Mouse (Mus musculus) heart, embryonic 16.5 days (tissue): ENCODE results near the gene Pnpo. TPM values are rescaled to one million over a fixed set of nuclear protein-coding genes. Genes with fewer than 3 reads are reported as not detected.

Experiments used
- polyA plus RNA-seq: library from polyadenylated mRNA; unstranded; fragments of >200 nt; fragmentation: Nextera tagmentation; extraction: Ambion mirVana; gene quantifications from 2 replicates; pipeline ENCODE4 v1.2.1, GENCODE M21; 2015

Gene Pnpo
- polyA plus RNA-seq, 1 experiment from 2014 or later = 45.8 TPM

Other genes with a start within 250 kb of the Pnpo start
- gene Snx11, start 166.4 kb downstream of the Pnpo start, polyA plus RNA-seq = 11.9 and 14.0 TPM in 2 replicates
- gene Cbx1, start 154.9 kb downstream of the Pnpo start, polyA plus RNA-seq = 45.3 and 49.9 TPM in 2 replicates
- gene Nfe2l1, start 114.0 kb downstream of the Pnpo start, polyA plus RNA-seq = 81.3 and 90.1 TPM in 2 replicates
- 118 and 129 TPM in 2 replicates for gene Copz2, start 94.1 kb downstream of the Pnpo start, polyA plus RNA-seq
- gene Cdk5rap3, start 27.5 kb downstream of the Pnpo start, polyA plus RNA-seq = 48.7 and 60.5 TPM in 2 replicates
- 1.0 and 5.6 TPM in 2 replicates for gene Prr15l, start 15.9 kb downstream of the Pnpo start, polyA plus RNA-seq
- gene Sp2, start 39.0 kb upstream of the Pnpo start, polyA plus RNA-seq = 15.2 and 15.7 TPM in 2 replicates
- 0.21 TPM in 1 of 2 replicates, not detected in the other for gene Sp6, start 69.4 kb upstream of the Pnpo start, polyA plus RNA-seq
- gene Scrn2, start 86.0 kb upstream of the Pnpo start, polyA plus RNA-seq = 19.1 and 20.4 TPM in 2 replicates
- 1.1 and 2.0 TPM in 2 replicates for gene Lrrc46, start 97.4 kb upstream of the Pnpo start, polyA plus RNA-seq
- 66.9 and 67.5 TPM in 2 replicates for gene Mrpl10, start 97.6 kb upstream of the Pnpo start, polyA plus RNA-seq
- gene Osbpl7, start 106.6 kb upstream of the Pnpo start, polyA plus RNA-seq = 5.5 and 5.6 TPM in 2 replicates
- 0.41 and 0.46 TPM in 2 replicates for gene Tbx21, start 171.3 kb upstream of the Pnpo start, polyA plus RNA-seq
- 3.8 and 4.3 TPM in 2 replicates for gene Tbkbp1, start 207.5 kb upstream of the Pnpo start, polyA plus RNA-seq
- gene Kpnb1, start 243.9 kb upstream of the Pnpo start, polyA plus RNA-seq = 30.1 and 31.3 TPM in 2 replicates